Mouse (Mus musculus) thymus, postnatal 14 days (tissue): Measurements from ENCODE around the gene Creb3l2.

Source experiments
- DNase-seq: peaks from one replicate; pipeline ENCODE4 v3.0.0; 2021

Gene Creb3l2

GRCm38 (mm10) chr6:37322088-37322487 lies 119.9 kb downstream of the Creb3l2 start:
- DNase-seq: no peak

- no peak for DNase-seq
These were observed 124.0 kb downstream of the Creb3l2 start for GRCm38 (mm10) chr6:37317904-37318303.

GRCm38 (mm10) chr6:37315440-37315839 lies 126.5 kb downstream of the Creb3l2 start:
- no peak for DNase-seq

GRCm38 (mm10) chr6:37310601-37311000 lies 131.3 kb downstream of the Creb3l2 start:
- DNase-seq: no peak

GRCm38 (mm10) chr6:37306616-37307015 lies 135.3 kb downstream of the Creb3l2 start:
- no peak for DNase-seq

- DNase-seq: no peak
These were observed 141.5 kb downstream of the Creb3l2 start for GRCm38 (mm10) chr6:37300492-37300891.

GRCm38 (mm10) chr6:37299562-37300390 lies 142.2 kb downstream of the Creb3l2 start, which contains the start of gene Dgki:
Gene Dgki, minus strand, starts transcription at chr6:37300184.
- peak; percentile 4 for DNase-seq

GRCm38 (mm10) chr6:37298982-37299381 lies 143.0 kb downstream of the Creb3l2 start:
- no peak for DNase-seq

- no peak for DNase-seq
These were observed 144.0 kb downstream of the Creb3l2 start for GRCm38 (mm10) chr6:37297744-37298482.

- DNase-seq: no peak
These were observed 149.9 kb downstream of the Creb3l2 start for GRCm38 (mm10) chr6:37292068-37292467.

- no peak for DNase-seq
These were observed 150.8 kb downstream of the Creb3l2 start for GRCm38 (mm10) chr6:37291171-37291570.

GRCm38 (mm10) chr6:37290691-37291090 lies 151.3 kb downstream of the Creb3l2 start:
- no peak for DNase-seq

GRCm38 (mm10) chr6:37286134-37286533 lies 155.8 kb downstream of the Creb3l2 start:
- no peak for DNase-seq

GRCm38 (mm10) chr6:37284879-37285278 lies 157.1 kb downstream of the Creb3l2 start:
- DNase-seq: no peak

GRCm38 (mm10) chr6:37283336-37283735 lies 158.6 kb downstream of the Creb3l2 start:
- no peak for DNase-seq

GRCm38 (mm10) chr6:37282659-37283058 lies 159.3 kb downstream of the Creb3l2 start:
- no peak for DNase-seq
